Mouse (Mus musculus): ENCODE results near the gene Hba-a1. TPM values are rescaled to one million over a fixed set of nuclear protein-coding genes. Genes with fewer than 3 reads are reported as not detected.
"Not testable (repeated sequence)": the region's sequence is repeated elsewhere in the genome, so short reads cannot be mapped to it uniquely, and the experiment has no call there.

The Hba-a1 gene
- polyA plus RNA-seq, 1 experiment from 2014 or later = 4,954 TPM

DNA sequence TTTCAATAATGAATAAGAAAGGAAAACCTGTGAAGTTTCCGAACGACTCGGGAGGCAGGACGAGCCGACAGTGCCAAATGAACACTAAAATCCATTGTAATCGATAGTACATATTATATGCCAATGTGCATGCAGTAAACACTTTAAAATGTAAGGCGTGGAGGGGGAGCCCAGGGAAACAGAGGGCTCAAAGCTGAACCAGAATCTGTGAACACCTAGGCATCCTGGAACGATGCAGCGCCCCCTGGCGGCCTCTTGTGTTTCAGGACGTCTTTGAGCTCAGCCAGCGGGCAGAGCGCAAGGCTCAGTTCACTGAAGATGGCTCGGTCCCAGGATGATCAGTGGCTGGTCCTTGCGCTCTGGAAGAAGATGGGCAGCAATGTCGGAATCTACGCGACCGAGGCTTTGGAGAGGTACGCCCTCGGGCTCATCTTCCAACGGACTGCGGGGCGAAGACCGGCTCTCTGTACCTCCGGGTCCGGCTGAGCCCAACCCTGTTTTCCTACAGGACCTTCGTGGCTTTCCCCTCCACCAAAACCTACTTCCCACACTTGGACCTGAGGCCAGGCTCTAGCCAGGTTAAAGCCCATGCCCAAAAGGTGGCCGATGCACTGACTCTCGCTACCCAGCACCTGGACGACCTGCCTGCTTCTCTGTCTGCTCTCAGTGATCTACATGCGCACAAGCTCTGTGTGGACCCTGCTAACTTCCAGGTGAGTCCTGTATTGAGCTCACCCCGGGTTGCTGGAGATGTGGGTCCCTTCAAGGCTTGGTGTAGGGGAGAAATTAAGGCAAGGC lies 3.6 kb downstream of the Hba-a1 start, which contains the start of gene Hbq1b:
Gene Hbq1b, plus strand, starts transcription at position 271 of the 798 bp plus-strand sequence.
- not testable (repeated sequence) for H3K9me3 ChIP-seq, H3K4me1 ChIP-seq, H3K36me3 ChIP-seq
- H3K4me3 ChIP-seq = peak within 1 kb of the TSS; percentile 42
- 18% methylated on average over 32 of the region's 33 CpGs for WGBS
- peaks cover 30% of the 10 kb centered on the region for H3K27me3 ChIP-seq (ENCODE audit: insufficient read depth, poor library complexity, severe bottlenecking)
- peak within 1 kb of the TSS; percentile 47; the same call in 1 of the 2 replicates for H3K27ac ChIP-seq
- peak; percentile 81 for DNase-seq (ENCODE audit: low spot score)

DNA sequence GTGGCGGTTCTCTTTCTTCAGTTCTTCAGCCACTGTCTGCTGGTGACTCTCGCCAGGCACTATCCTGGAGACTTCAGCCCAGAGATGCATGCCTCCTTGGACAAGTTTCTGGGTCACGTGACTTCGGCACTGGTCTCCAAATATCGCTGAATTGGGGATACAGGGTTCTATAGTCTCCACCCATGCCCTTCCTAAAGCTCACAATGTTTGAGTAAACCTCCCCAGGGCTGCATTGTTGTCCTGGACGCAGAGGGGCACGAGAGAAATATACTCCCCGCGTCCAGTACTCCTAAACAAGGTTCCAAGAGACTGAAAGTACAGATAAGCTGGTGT lies 4.1 kb downstream of the Hba-a1 start:
- peak; percentile 76 for DNase-seq (ENCODE audit: low spot score)
- no peaks in the 10 kb centered on the region for H3K4me1 ChIP-seq
- H3K4me3 ChIP-seq = peak overlapping the region; percentile 22; the same call in 1 of the 2 replicates
- H3K36me3 ChIP-seq = no peaks in the 10 kb centered on the region
- H3K27ac ChIP-seq = peak overlapping the region; percentile 47; the same call in 1 of the 2 replicates
- H3K27me3 ChIP-seq (ENCODE audit: insufficient read depth, poor library complexity, severe bottlenecking) = peaks cover 28% of the 10 kb centered on the region
- no peaks in the 10 kb centered on the region for H3K9me3 ChIP-seq
- 53% methylated on average over 9 of the region's 9 CpGs for WGBS

DNA sequence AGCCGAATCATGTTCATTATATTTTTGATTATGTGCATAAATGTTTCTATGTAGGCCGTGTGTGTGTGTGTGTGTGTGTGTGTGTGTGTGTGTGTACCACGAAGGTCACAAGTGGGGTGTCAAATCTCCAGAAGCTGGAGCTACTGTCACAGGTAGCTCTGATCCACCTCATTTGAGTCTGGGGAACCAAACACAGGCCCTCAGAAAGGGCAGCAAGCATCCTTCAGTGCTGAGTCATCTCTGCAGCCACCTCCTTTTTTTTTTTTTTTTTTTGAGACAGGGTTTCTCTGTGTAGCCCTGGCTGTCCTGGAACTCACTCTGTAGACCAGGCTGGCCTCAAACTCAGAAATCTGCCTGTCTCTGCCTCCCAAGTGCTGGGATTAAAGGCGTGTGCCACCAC lies 9.5 kb downstream of the Hba-a1 start:
- DNase-seq (ENCODE audit: low spot score) = peak; percentile 74
- Histone ChIP-seq H3K27me3 (ENCODE audit: insufficient read depth, poor library complexity, severe bottlenecking) (peaks cover 19% of the 10 kb centered on the region; the same call in 1 of the 2 replicates), H3K27ac (0 out of 2 replicates have a peak overlapping the region, but pooled peaks have one; percentile 52)
- H3K36me3 ChIP-seq, H3K9me3 ChIP-seq, H3K4me3 ChIP-seq, H3K4me1 ChIP-seq: not testable (repeated sequence)
- 85% methylated on average over 4 of the region's 4 CpGs for WGBS

- WGBS = 56% methylated on average over 3 of the region's 3 CpGs
- peak overlapping the region; percentile 42; the same call in 1 of the 2 replicates for H3K27ac ChIP-seq
- DNase-seq (ENCODE audit: low spot score) = not testable (repeated sequence)
These were observed 10.2 kb downstream of the Hba-a1 start for GRCm38 (mm10) chr11:32293479-32293878.

DNA sequence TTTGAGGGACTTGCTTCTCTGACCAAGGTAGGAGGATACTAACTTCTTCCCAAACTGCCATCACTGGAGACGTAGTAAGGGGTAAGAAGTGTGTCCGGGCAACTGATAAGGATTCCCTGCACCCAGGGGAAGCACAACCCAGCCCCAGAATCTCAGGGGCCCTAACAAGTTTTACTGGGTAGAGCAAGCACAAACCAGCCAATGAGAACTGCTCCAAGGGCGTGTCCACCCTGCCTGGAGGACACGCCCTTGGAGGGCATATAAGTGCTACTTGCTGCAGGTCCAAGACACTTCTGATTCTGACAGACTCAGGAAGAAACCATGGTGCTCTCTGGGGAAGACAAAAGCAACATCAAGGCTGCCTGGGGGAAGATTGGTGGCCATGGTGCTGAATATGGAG lies 12.9 kb downstream of the Hba-a1 start, which contains the start of gene Hba-a2:
Gene Hba-a2, plus strand, starts transcription at position 287 of the 400 bp plus-strand sequence.
- peaks cover 14% of the 10 kb centered on the region for H3K27me3 ChIP-seq (ENCODE audit: insufficient read depth, poor library complexity, severe bottlenecking)
- DNase-seq (ENCODE audit: low spot score); H3K4me3 ChIP-seq; H3K4me1 ChIP-seq; H3K27ac ChIP-seq; H3K36me3 ChIP-seq; H3K9me3 ChIP-seq: not testable (repeated sequence)
- no CpG with 5 or more reads among the region's 4 CpGs for WGBS

More at GRCm38 (mm10) chr11:32293479-32293878, 10.2 kb downstream of the Hba-a1 start:
- not testable (repeated sequence) for H3K36me3 ChIP-seq, H3K9me3 ChIP-seq, H3K4me1 ChIP-seq, H3K4me3 ChIP-seq
- H3K27me3 ChIP-seq (ENCODE audit: insufficient read depth, poor library complexity, severe bottlenecking) = peaks cover 14% of the 10 kb centered on the region; the same call in 1 of the 2 replicates

GRCm38 (mm10) chr11:32297417-32297816 lies 14.1 kb downstream of the Hba-a1 start:
- H3K27ac ChIP-seq, H3K36me3 ChIP-seq, H3K4me1 ChIP-seq, H3K9me3 ChIP-seq, H3K4me3 ChIP-seq: not testable (repeated sequence)
- peaks cover 26% of the 10 kb centered on the region for H3K27me3 ChIP-seq (ENCODE audit: insufficient read depth, poor library complexity, severe bottlenecking)
- 26% methylated on average over 2 of the region's 2 CpGs for WGBS
- peak; percentile 46 for DNase-seq (ENCODE audit: low spot score)

- H3K4me3 ChIP-seq = no peak overlapping the region
- no peak overlapping the region for H3K27ac ChIP-seq
These were observed 14.7 kb downstream of the Hba-a1 start for GRCm38 (mm10) chr11:32297866-32298531.

DNA sequence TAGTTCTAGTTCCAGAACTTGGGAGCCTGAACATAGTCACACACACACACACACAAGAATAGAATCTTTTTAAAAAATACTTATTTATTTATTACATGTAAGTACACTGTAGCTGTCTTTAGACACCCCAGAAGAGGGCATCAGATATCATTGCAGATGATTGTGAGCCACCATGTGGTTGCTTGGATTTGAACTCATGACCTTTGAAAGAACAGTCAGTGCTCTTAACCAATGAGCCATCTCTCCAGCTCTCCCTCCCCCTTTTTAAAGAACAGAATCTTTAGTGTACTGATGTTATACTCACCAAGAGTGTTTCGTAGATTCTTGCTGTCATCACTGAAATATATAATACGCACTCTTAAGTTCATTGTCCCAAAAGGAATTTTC lies 15.2 kb downstream of the Hba-a1 start:
- WGBS = 88% methylated on average over 2 of the region's 2 CpGs

More at GRCm38 (mm10) chr11:32297866-32298531, 14.7 kb downstream of the Hba-a1 start:
- Histone ChIP-seq H3K36me3 (no peaks in the 10 kb centered on the region), H3K9me3 (no peaks in the 10 kb centered on the region), H3K27me3 (ENCODE audit: insufficient read depth, poor library complexity, severe bottlenecking) (peaks cover 29% of the 10 kb centered on the region), H3K4me1 (no peaks in the 10 kb centered on the region)
- 86% methylated on average over 1 of the region's 1 CpGs for WGBS
- no peak for DNase-seq (ENCODE audit: low spot score)

DNA sequence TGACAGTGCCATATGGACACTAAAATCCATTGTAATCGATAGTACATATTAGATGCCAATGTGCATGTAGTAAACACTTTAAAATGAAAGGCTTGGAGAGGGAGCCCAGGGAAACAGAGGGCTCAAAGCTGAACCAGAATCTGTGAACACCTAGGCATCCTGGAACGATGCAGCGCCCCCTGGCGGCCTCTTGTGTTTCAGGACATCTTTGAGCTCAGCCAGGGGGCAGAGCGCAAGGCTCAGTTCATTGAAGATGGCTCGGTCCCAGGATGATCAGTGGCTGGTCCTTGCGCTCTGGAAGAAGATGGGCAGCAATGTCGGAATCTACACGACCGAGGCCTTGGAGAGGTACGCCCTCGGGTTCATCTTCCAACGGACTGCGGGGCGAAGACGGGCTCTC lies 16.6 kb downstream of the Hba-a1 start, which contains the start of gene Hbq1a:
Gene Hbq1a, plus strand, starts transcription at position 205 of the 400 bp plus-strand sequence.
- H3K27ac ChIP-seq = not testable (repeated sequence)
- 4% methylated on average over 16 of the region's 16 CpGs for WGBS
- H3K4me3 ChIP-seq = peak within 1 kb of the TSS; percentile 27; the same call in 1 of the 2 replicates

More for the DNA sequence above, 15.2 kb downstream of the Hba-a1 start:
- Histone ChIP-seq H3K36me3 (no peaks in the 10 kb centered on the region), H3K4me1 (no peaks in the 10 kb centered on the region), H3K4me3 (no peak overlapping the region), H3K27ac (no peak overlapping the region), H3K27me3 (ENCODE audit: insufficient read depth, poor library complexity, severe bottlenecking) (peaks cover 35% of the 10 kb centered on the region), H3K9me3 (no peaks in the 10 kb centered on the region)
- DNase-seq (ENCODE audit: low spot score) = no peak

GRCm38 (mm10) chr11:32300279-32301267 lies 17.3 kb downstream of the Hba-a1 start:
- no peaks in the 10 kb centered on the region for H3K9me3 ChIP-seq
- H3K4me1 ChIP-seq = no peaks in the 10 kb centered on the region
- H3K27ac ChIP-seq = no peak overlapping the region
- peak overlapping the region; percentile 27; the same call in 1 of the 2 replicates for H3K4me3 ChIP-seq
- 45% methylated on average over 17 of the region's 17 CpGs for WGBS
- no peak for DNase-seq (ENCODE audit: low spot score)
- no peaks in the 10 kb centered on the region for H3K36me3 ChIP-seq
- peaks cover 38% of the 10 kb centered on the region for H3K27me3 ChIP-seq (ENCODE audit: insufficient read depth, poor library complexity, severe bottlenecking)

More for the DNA sequence above, 16.6 kb downstream of the Hba-a1 start, which contains the start of gene Hbq1a:
- peak; percentile 77 for DNase-seq (ENCODE audit: low spot score)
- H3K9me3 ChIP-seq, H3K36me3 ChIP-seq, H3K4me1 ChIP-seq: not testable (repeated sequence)
- H3K27me3 ChIP-seq (ENCODE audit: insufficient read depth, poor library complexity, severe bottlenecking) = peaks cover 38% of the 10 kb centered on the region

- DNase-seq (ENCODE audit: low spot score) = no peak
- no peak overlapping the region for H3K4me3 ChIP-seq
These were observed 18.2 kb downstream of the Hba-a1 start for GRCm38 (mm10) chr11:32301506-32301905.

GRCm38 (mm10) chr11:32302824-32303419 lies 19.6 kb downstream of the Hba-a1 start:
- Histone ChIP-seq H3K27ac (no peak overlapping the region), H3K4me1 (no peaks in the 10 kb centered on the region; the same call in 1 of the 2 replicates), H3K27me3 (ENCODE audit: insufficient read depth, poor library complexity, severe bottlenecking) (peaks cover 35% of the 10 kb centered on the region), H3K4me3 (no peak overlapping the region), H3K36me3 (no peaks in the 10 kb centered on the region), H3K9me3 (no peaks in the 10 kb centered on the region)
- WGBS = 38% methylated on average over 2 of the region's 2 CpGs
- DNase-seq (ENCODE audit: low spot score) = no peak

More at GRCm38 (mm10) chr11:32301506-32301905, 18.2 kb downstream of the Hba-a1 start:
- Histone ChIP-seq H3K9me3 (no peaks in the 10 kb centered on the region), H3K4me1 (no peaks in the 10 kb centered on the region), H3K27me3 (ENCODE audit: insufficient read depth, poor library complexity, severe bottlenecking) (peaks cover 38% of the 10 kb centered on the region), H3K27ac (no peak overlapping the region), H3K36me3 (no peaks in the 10 kb centered on the region)
- 73% methylated on average over 1 of the region's 1 CpGs for WGBS

Data from heart, embryonic 10.5 days (tissue).